Mouse (Mus musculus): ENCODE results near the gene Abhd14b. TPM values are rescaled to one million over a fixed set of nuclear protein-coding genes. Genes with fewer than 3 reads are reported as not detected.

Gene Abhd14b
- 1 to 10 TPM; 4.0 to 4.1 TPM for total RNA-seq (2021)
- long read RNA-seq, experiment 1, partial matches to known transcripts = 1 of 3 reads
- long read RNA-seq, experiment 1, other reads (novel, unspliced or antisense) = 0 of 3 reads
- long read RNA-seq, experiment 2, partial matches to known transcripts = 0 of 3 reads
- long read RNA-seq, experiment 2, other reads (novel, unspliced or antisense) = 0 of 3 reads

GRCm38 (mm10) chr9:106447348-106447747 lies at the start of gene Abhd14b, which contains the start of gene Abhd14a:
TSS of gene Abhd14b (plus strand) at chr9:106447459.
TSS of gene Abhd14a (minus strand) at chr9:106447678.
- peak; percentile 95 for DNase-seq (ENCODE audit: low spot score)

- no peak for DNase-seq (ENCODE audit: low spot score)
These were observed 49.5 kb upstream of the Abhd14b start for GRCm38 (mm10) chr9:106397733-106398132.

- no peak for DNase-seq (ENCODE audit: low spot score)
These were observed 48.5 kb upstream of the Abhd14b start for GRCm38 (mm10) chr9:106398667-106399311.

GRCm38 (mm10) chr9:106399808-106400207 lies 47.5 kb upstream of the Abhd14b start:
- no peak for DNase-seq (ENCODE audit: low spot score)

- DNase-seq (ENCODE audit: low spot score) = no peak
These were observed 45.1 kb upstream of the Abhd14b start for GRCm38 (mm10) chr9:106402149-106402548.

- no peak for DNase-seq (ENCODE audit: low spot score)
These were observed 44.5 kb upstream of the Abhd14b start for GRCm38 (mm10) chr9:106402607-106403375.

GRCm38 (mm10) chr9:106405275-106405674 lies 42.0 kb upstream of the Abhd14b start:
- DNase-seq (ENCODE audit: low spot score) = peak; percentile 89

GRCm38 (mm10) chr9:106406443-106407078 lies 40.7 kb upstream of the Abhd14b start:
- peak; percentile 86 for DNase-seq (ENCODE audit: low spot score)

GRCm38 (mm10) chr9:106409096-106409495 lies 38.2 kb upstream of the Abhd14b start:
- no peak for DNase-seq (ENCODE audit: low spot score)

- no peak for DNase-seq (ENCODE audit: low spot score)
These were observed 37.1 kb upstream of the Abhd14b start for GRCm38 (mm10) chr9:106410086-106410650.

- DNase-seq (ENCODE audit: low spot score) = peak; percentile 42
These were observed 36.1 kb upstream of the Abhd14b start for GRCm38 (mm10) chr9:106411091-106411594.

GRCm38 (mm10) chr9:106411729-106412128 lies 35.5 kb upstream of the Abhd14b start:
- no peak for DNase-seq (ENCODE audit: low spot score)

GRCm38 (mm10) chr9:106412210-106412609 lies 35.0 kb upstream of the Abhd14b start:
- no peak for DNase-seq (ENCODE audit: low spot score)

GRCm38 (mm10) chr9:106413606-106414005 lies 33.7 kb upstream of the Abhd14b start:
- peak; percentile 87 for DNase-seq (ENCODE audit: low spot score)

GRCm38 (mm10) chr9:106416826-106417225 lies 30.4 kb upstream of the Abhd14b start:
- DNase-seq (ENCODE audit: low spot score) = no peak

- DNase-seq (ENCODE audit: low spot score) = peak; percentile 55
These were observed 29.2 kb upstream of the Abhd14b start for GRCm38 (mm10) chr9:106417841-106418625.

GRCm38 (mm10) chr9:106420608-106421007 lies 26.7 kb upstream of the Abhd14b start:
- no peak for DNase-seq (ENCODE audit: low spot score)

GRCm38 (mm10) chr9:106421033-106421864 lies 26.0 kb upstream of the Abhd14b start:
- no peak for DNase-seq (ENCODE audit: low spot score)

GRCm38 (mm10) chr9:106421865-106422160 lies 25.4 kb upstream of the Abhd14b start:
- DNase-seq (ENCODE audit: low spot score) = peak; percentile 93

GRCm38 (mm10) chr9:106428719-106429220 lies 18.5 kb upstream of the Abhd14b start:
- DNase-seq (ENCODE audit: low spot score) = no peak

Measured in gastrocnemius, adult 18-20 months (tissue).